Mouse (Mus musculus): ENCODE results near the gene Rb1.

- TF ChIP-seq CTCF (IDR thresholded peaks at IDR 0.05; ENCODE audit: low read depth) (no peak), EP300 (IDR thresholded peaks at IDR 0.05; ENCODE audit: low read depth) (no peak)
Measured at GRCm38 (mm10) chr14:73363782-73364181, 38.2 kb upstream of the Rb1 start.

Data from heart, postnatal 0 days (tissue).